Mouse (Mus musculus) liver, adult 2 months (tissue): ENCODE measurements around the gene Tubb3.

ENCODE experiments used
- CTCF ChIP-seq: fragments of 200-500 bp; IDR thresholded peaks from 2 replicates; pipeline ENCODE4 v1.5.1; 2011; ENCODE audit warnings: low read depth, low read length, control low read depth
- POLR2A ChIP-seq: fragments of 200-500 bp; IDR thresholded peaks from 2 replicates; pipeline ENCODE4 v1.6.1; 2011; ENCODE audit warnings: low read length, control low read depth; ENCODE audit not compliant: insufficient read depth; ENCODE audit errors: extremely low read depth

DNA sequence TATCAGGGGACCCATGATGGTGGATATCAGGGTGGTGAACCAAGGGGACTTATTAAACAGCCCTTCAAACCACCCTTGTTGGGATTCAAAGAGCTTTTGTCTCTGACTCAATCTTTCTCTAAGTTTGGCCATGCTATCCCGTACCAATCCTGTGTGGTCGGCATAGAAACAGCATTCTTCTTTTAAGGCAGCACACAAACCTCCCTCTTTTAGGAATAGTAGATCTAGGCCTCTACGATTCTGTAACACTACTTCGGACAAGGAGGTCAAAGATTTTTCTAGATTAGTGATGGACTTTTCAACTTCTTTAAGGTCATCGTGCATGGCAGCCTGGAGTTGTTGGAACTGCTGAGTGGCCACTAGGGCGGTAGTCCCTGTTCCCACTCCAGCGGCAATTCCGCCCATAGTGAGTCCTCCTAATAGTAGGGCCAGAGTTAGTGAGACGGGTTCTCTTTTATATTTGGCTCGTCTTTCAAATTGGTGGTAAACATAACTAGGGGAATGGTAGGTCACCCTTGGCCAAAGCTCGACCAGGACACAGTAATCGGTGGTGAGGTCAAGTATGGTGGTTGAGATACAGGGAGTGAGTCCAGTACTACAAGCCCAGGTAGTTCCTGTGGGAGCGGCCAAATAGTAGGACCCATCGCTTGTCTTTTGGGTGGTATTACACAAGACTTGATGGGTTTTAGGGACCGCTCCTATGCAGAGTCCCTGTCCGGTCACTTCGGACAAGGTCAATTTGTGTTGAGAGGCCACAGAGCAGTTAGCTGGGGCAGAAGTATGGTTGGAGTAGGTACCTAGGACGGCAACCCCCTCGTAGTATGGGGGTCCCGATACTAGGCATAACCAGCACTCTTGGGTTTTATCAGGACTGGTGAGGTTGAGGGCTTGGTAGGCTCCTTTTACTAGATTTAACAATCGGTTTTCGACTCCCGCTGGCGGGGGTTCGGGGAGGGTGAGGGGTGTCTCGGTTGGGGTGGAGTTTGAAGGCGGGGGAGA, 15.6 kb downstream of the Tubb3 start:
- TF ChIP-seq CTCF = no peak
- TF ChIP-seq POLR2A = no peak
